ENCODE assay signal across 28 mouse cellular contexts in genomic region chr7:19097863-19098262, GRCm38 (mm10). TPM values are rescaled to one million over a fixed set of nuclear protein-coding genes. Genes with fewer than 3 reads are reported as not detected.
DNase-seq lines count a peak whose midpoint lies in the region; ATAC-seq lines count a peak whose summit lies in the region.
"Had no signal": no experiment of that assay in that cellular context is flagged by ENCODE, and none has a peak within 500 bp of the region (broad histone marks: within the 10 kb centered on the region; RNA-seq: fewer than 3 reads in every experiment).

No protein-coding gene starts in this region.

- H3K9me3 ChIP-seq in heart, embryonic 13.5 days, result peaks cover 4% of the 10 kb centered on the region; the same call in 1 of the 2 replicates
- H3K9me3 ChIP-seq in heart, embryonic 12.5 days (replicated peaks), result peaks cover 4% of the 10 kb centered on the region
- H3K9me3 ChIP-seq: kidney, embryonic 15.5 days; limb, embryonic 15.5 days; liver, embryonic 13.5 days had no signal

- peak overlapping the region; percentile 97 for H3K9ac ChIP-seq in heart, embryonic 13.5 days
- no peak overlapping the region; the same call in 1 of the 2 replicates for H3K9ac ChIP-seq in heart, embryonic 12.5 days
- H3K9ac ChIP-seq: hindbrain, embryonic 14.5 days; kidney, embryonic 15.5 days; limb, embryonic 15.5 days; liver, embryonic 13.5 days had no signal

- H3K4me3 ChIP-seq in heart, embryonic 13.5 days, result no peak overlapping the region
- no peak overlapping the region for H3K4me3 ChIP-seq in heart, embryonic 12.5 days
- H3K4me3 ChIP-seq: kidney, embryonic 15.5 days; left cerebral cortex, adult 2 months; limb, embryonic 15.5 days; liver, embryonic 13.5 days had no signal

- no peak for ATAC-seq in heart, embryonic 13.5 days (ENCODE audit: extremely low read depth, insufficient number of reproducible peaks, low FRiP score, low TSS enrichment)
- ATAC-seq in heart, embryonic 12.5 days (ENCODE audit: insufficient number of reproducible peaks, low FRiP score), result no peak
- ATAC-seq: CD4-positive, CD25-positive, alpha-beta regulatory T cell, adult 4 months; forebrain, embryonic 14.5 days; midbrain, embryonic 16.5 days had no signal

- H3K27ac ChIP-seq in heart, embryonic 13.5 days (replicated peaks), result no peak overlapping the region
- H3K27ac ChIP-seq in heart, embryonic 12.5 days (ENCODE audit: poor library complexity, severe bottlenecking), result no peak overlapping the region
- H3K27ac ChIP-seq: hindbrain, embryonic 14.5 days; kidney, embryonic 15.5 days; left cerebral cortex, adult 2 months; limb, embryonic 15.5 days; liver, embryonic 13.5 days had no signal

- no peak overlapping the region for H3K4me2 ChIP-seq in heart, embryonic 13.5 days
- no peak overlapping the region for H3K4me2 ChIP-seq in heart, embryonic 12.5 days
- H3K4me2 ChIP-seq: kidney, embryonic 15.5 days; limb, embryonic 15.5 days; liver, embryonic 13.5 days; midbrain, embryonic 11.5 days had no signal

- intact Hi-C loops in gastrocnemius, postnatal 14 days (cut with DNase I; ENCODE audit: low total_unique reads), result no loop called here

- peak; percentile 11 for DNase-seq in gastrocnemius, postnatal 14 days
- no peak for DNase-seq in gastrocnemius, postnatal 4 days (ENCODE audit: low spot score in 2 of 2)
- DNase-seq in testis, postnatal 14 days (ENCODE audit: low spot score), result peak; percentile 8
- no peak for DNase-seq in testis, postnatal 10 days (ENCODE audit: low spot score)
- DNase-seq in cerebellum, adult 11-12 months, result no peak
- DNase-seq: adrenal gland, postnatal 36 days; cerebellum, adult 8-10 months; cerebellum, postnatal 25 days; gastrocnemius, postnatal 10 days; kidney, adult 18-20 months; kidney, postnatal 25 days; liver, embryonic 13.5 days; lung, adult 18-20 months; lung, postnatal 10 days; spleen, adult 18-20 months; thymus, adult 2 months; thymus, postnatal 36 days had no signal

- H3K36me3 ChIP-seq in heart, embryonic 13.5 days, result peaks cover 19% of the 10 kb centered on the region
- peaks cover 15% of the 10 kb centered on the region for H3K36me3 ChIP-seq in heart, embryonic 12.5 days
- H3K36me3 ChIP-seq: liver, embryonic 13.5 days had no signal

- peaks cover 31% of the 10 kb centered on the region for H3K4me1 ChIP-seq in heart, embryonic 13.5 days
- H3K4me1 ChIP-seq in heart, embryonic 12.5 days (replicated peaks), result peaks cover 30% of the 10 kb centered on the region

- no peaks in the 10 kb centered on the region for H3K27me3 ChIP-seq in heart, embryonic 13.5 days (replicated peaks)
- no peaks in the 10 kb centered on the region for H3K27me3 ChIP-seq in heart, embryonic 12.5 days (replicated peaks)
- H3K27me3 ChIP-seq: kidney, embryonic 15.5 days; limb, embryonic 15.5 days had no signal

RNA-seq across cellular contexts. Expression of gene Six5, which starts 3.5 kb away (rescaled TPM):
- total RNA-seq in gastrocnemius, postnatal 14 days (2021), result 1 to 10 TPM; 3.1 to 3.8 TPM
- total RNA-seq in gastrocnemius, postnatal 4 days (2021), result 10 to 100 TPM; 13.5 to 14.7 TPM
- polyA plus RNA-seq in heart, embryonic 13.5 days (2015; fragmentation: Nextera tagmentation; extraction: Ambion mirVana), result 5.9 and 6.0 TPM in 2 replicates
- polyA plus RNA-seq in heart, embryonic 12.5 days (2016; fragmentation: Nextera tagmentation; extraction: Ambion mirVana), result 7.1 and 7.2 TPM in 2 replicates
- total RNA-seq: neutrophil, adult 5-6 weeks had no signal

RNA-seq across cellular contexts. Expression of gene Dmpk, which starts 14.2 kb away (rescaled TPM):
- 100 to 1,000 TPM; 241 to 257 TPM for total RNA-seq in gastrocnemius, postnatal 14 days (2021)
- total RNA-seq in gastrocnemius, postnatal 4 days (2021), result 100 to 1,000 TPM; 287 to 292 TPM
- 19.3 and 20.0 TPM in 2 replicates for polyA plus RNA-seq in heart, embryonic 13.5 days (2015; fragmentation: Nextera tagmentation; extraction: Ambion mirVana)
- polyA plus RNA-seq in heart, embryonic 12.5 days (2016; fragmentation: Nextera tagmentation; extraction: Ambion mirVana), result 16.4 and 17.2 TPM in 2 replicates

RNA-seq across cellular contexts. Expression of gene Gm4969, which starts 20.3 kb away (rescaled TPM):
- total RNA-seq in gastrocnemius, postnatal 14 days (2021), result not detected
- under 1 TPM; 0.34 to 0.62 TPM for total RNA-seq in gastrocnemius, postnatal 4 days (2021)
- 1.2 and 2.1 TPM in 2 replicates for polyA plus RNA-seq in heart, embryonic 13.5 days (2015; fragmentation: Nextera tagmentation; extraction: Ambion mirVana)
- polyA plus RNA-seq in heart, embryonic 12.5 days (2016; fragmentation: Nextera tagmentation; extraction: Ambion mirVana), result 2.2 TPM in 2 replicates
- total RNA-seq: adrenal gland, postnatal 36 days; neutrophil, adult 5-6 weeks had no signal
- polyA plus RNA-seq: CD4-positive, CD25-positive, alpha-beta regulatory T cell, adult 4 months had no signal

RNA-seq across cellular contexts. Expression of gene Fbxo46, which starts 21.8 kb away (rescaled TPM):
- total RNA-seq in gastrocnemius, postnatal 14 days (2021), result 1 to 10 TPM; 3.2 TPM
- 1 to 10 TPM; 8.0 to 8.4 TPM for total RNA-seq in gastrocnemius, postnatal 4 days (2021)
- 8.0 and 8.6 TPM in 2 replicates for polyA plus RNA-seq in heart, embryonic 13.5 days (2015; fragmentation: Nextera tagmentation; extraction: Ambion mirVana)
- polyA plus RNA-seq in heart, embryonic 12.5 days (2016; fragmentation: Nextera tagmentation; extraction: Ambion mirVana), result 10.2 and 11.2 TPM in 2 replicates

RNA-seq across cellular contexts. Expression of gene Dmwd, which starts 21.8 kb away (rescaled TPM):
- total RNA-seq in gastrocnemius, postnatal 14 days (2021), result 10 to 100 TPM; 22.1 to 25.5 TPM
- 10 to 100 TPM; 52.4 to 55.4 TPM for total RNA-seq in gastrocnemius, postnatal 4 days (2021)
- polyA plus RNA-seq in heart, embryonic 13.5 days (2015; fragmentation: Nextera tagmentation; extraction: Ambion mirVana), result 11.3 and 13.9 TPM in 2 replicates
- 15.4 and 15.5 TPM in 2 replicates for polyA plus RNA-seq in heart, embryonic 12.5 days (2016; fragmentation: Nextera tagmentation; extraction: Ambion mirVana)
- polyA plus RNA-seq: CD4-positive, CD25-positive, alpha-beta regulatory T cell, adult 4 months had no signal

Comparison
In these comparisons a context has a peak if more than half of its experiments do, and no peak if none do; other contexts are left out.
1. DNase-seq: peak in gastrocnemius, postnatal 14 days (single experiment) and testis, postnatal 14 days (single experiment); none in gastrocnemius, postnatal 4 days (0 of 2), testis, postnatal 10 days (single experiment) and cerebellum, adult 11-12 months (single experiment).